28 mouse cellular contexts compared by ENCODE assay signal in genomic region chr8:64828466-64828865, GRCm38 (mm10). TPM values are rescaled to one million over a fixed set of nuclear protein-coding genes. Genes with fewer than 3 reads are reported as not detected.
DNase-seq lines count a peak whose midpoint lies in the region; ATAC-seq and TF ChIP-seq lines count a peak whose summit lies in the region.
"Had no signal": no experiment of that assay in that cellular context is flagged by ENCODE, and none has a peak within 500 bp of the region (broad histone marks: within the 10 kb centered on the region; RNA-seq: fewer than 3 reads in every experiment).

No protein-coding gene starts in this region.

- peak overlapping the region; percentile 64; the same call in 1 of the 2 replicates for H3K27ac ChIP-seq in layer of hippocampus, adult 2 months
- H3K27ac ChIP-seq in bone marrow, adult 2 months (ENCODE audit: control insufficient read depth, insufficient read depth, low read depth, low read length, poor library complexity) = peak overlapping the region; percentile 26
- H3K27ac ChIP-seq in liver, embryonic 14.5 days = no peak overlapping the region
- H3K27ac ChIP-seq: embryonic facial prominence, embryonic 12.5 days; hindbrain, embryonic 10.5 days; kidney, embryonic 15.5 days; limb, embryonic 15.5 days; lung, embryonic 15.5 days; midbrain, embryonic 12.5 days; neural tube, embryonic 12.5 days had no signal

- peaks cover 10% of the 10 kb centered on the region for H3K4me1 ChIP-seq in bone marrow, adult 2 months (ENCODE audit: control insufficient read depth, insufficient read depth, low read length)
- peaks cover 0 to 2% of the 10 kb centered on the region in 2 experiments; a peak in 1 of 4 replicates for H3K4me1 ChIP-seq in liver, embryonic 14.5 days (replicated peaks; ENCODE audit: control insufficient read depth in 2 of 2, insufficient read depth in 2 of 2, low read length in 1 of 2)
- H3K4me1 ChIP-seq: embryonic facial prominence, embryonic 12.5 days; limb, embryonic 15.5 days; lung, embryonic 15.5 days had no signal

- no peak overlapping the region for H3K9ac ChIP-seq in liver, embryonic 14.5 days (replicated peaks)
- H3K9ac ChIP-seq: embryonic facial prominence, embryonic 12.5 days; kidney, embryonic 15.5 days; limb, embryonic 15.5 days; lung, embryonic 15.5 days; neural tube, embryonic 12.5 days had no signal

- H3K4me2 ChIP-seq in liver, embryonic 14.5 days (ENCODE audit: low read depth) = no peak overlapping the region
- H3K4me2 ChIP-seq: embryonic facial prominence, embryonic 12.5 days; kidney, embryonic 15.5 days; limb, embryonic 15.5 days; lung, embryonic 15.5 days; midbrain, embryonic 12.5 days; neural tube, embryonic 12.5 days had no signal

- WGBS in bone marrow, adult 2 months = 17% methylated on average over 15 of the region's 15 CpGs
- 29% methylated on average over 15 of the region's 15 CpGs for WGBS in liver, embryonic 14.5 days (ENCODE audit: insufficient replicate concordance)

- no peak for TF ChIP-seq POLR2A in bone marrow, adult 2 months (IDR thresholded peaks at IDR 0.05; ENCODE audit: borderline replicate concordance, control insufficient read depth, low read depth, low read length)

- no peak for ATAC-seq in liver, embryonic 14.5 days (ENCODE audit: insufficient read depth)
- ATAC-seq: activated CD4-positive, CD25-positive, alpha-beta regulatory T cell, adult 4 months; hindbrain, embryonic 16.5 days; intestine, embryonic 16.5 days had no signal

- no peak for TF ChIP-seq EP300 in liver, embryonic 14.5 days (IDR thresholded peaks at IDR 0.05; ENCODE audit: low read depth)

- no peak for DNase-seq in layer of hippocampus, adult 2 months (ENCODE audit: low spot score in 2 of 2)
- DNase-seq in layer of hippocampus, postnatal 25 days (ENCODE audit: extremely low spot score in 1 of 2, low spot score in 1 of 2) = no peak
- peak; percentile 65 for DNase-seq in 416B (ENCODE audit: low read depth)
- no peak for DNase-seq in liver, embryonic 14.5 days (ENCODE audit: low read depth in 3 of 3, low spot score in 3 of 3)
- DNase-seq in gastrocnemius, adult 18-20 months (ENCODE audit: low spot score) = no peak
- DNase-seq in urinary bladder, adult 18-20 months (ENCODE audit: low spot score in 2 of 2) = no peak
- DNase-seq in adrenal gland, postnatal 36 days = no peak
- DNase-seq: adrenal gland, postnatal 10 days; cerebellum, adult 11 months; cerebellum, postnatal 14 days; gastrocnemius, postnatal 10 days; heart, adult 18-20 months; kidney, postnatal 36 days; left cerebral cortex, postnatal 4 days; lung, postnatal 36 days; retina, postnatal 1 day; thymus, postnatal 14 days had no signal

- no peak for TF ChIP-seq CTCF in layer of hippocampus, adult 2 months (conservative IDR thresholded peaks at IDR 0.05)
- TF ChIP-seq CTCF in bone marrow, adult 2 months (IDR thresholded peaks at IDR 0.05; ENCODE audit: control insufficient read depth, insufficient read depth, low read length) = no peak
- 0 out of 2 replicates have a peak, but pooled peaks have one; percentile 4 for TF ChIP-seq CTCF in liver, embryonic 14.5 days (IDR thresholded peaks at IDR 0.05; ENCODE audit: low read depth)

- no peak overlapping the region for H3K4me3 ChIP-seq in layer of hippocampus, adult 2 months
- H3K4me3 ChIP-seq in bone marrow, adult 2 months (replicated peaks; ENCODE audit: control insufficient read depth, low read depth, low read length) = no peak overlapping the region
- no peak overlapping the region for H3K4me3 ChIP-seq in liver, embryonic 14.5 days (ENCODE audit: insufficient read depth in 1 of 2, low read depth in 2 of 2, low read length in 2 of 2)
- H3K4me3 ChIP-seq: embryonic facial prominence, embryonic 12.5 days; hindbrain, embryonic 10.5 days; kidney, embryonic 15.5 days; limb, embryonic 15.5 days; lung, embryonic 15.5 days; midbrain, embryonic 12.5 days; neural tube, embryonic 12.5 days had no signal

- no peaks in the 10 kb centered on the region for H3K27me3 ChIP-seq in liver, embryonic 14.5 days (ENCODE audit: control insufficient read depth, insufficient read depth, low read length)
- H3K27me3 ChIP-seq: embryonic facial prominence, embryonic 12.5 days; kidney, embryonic 15.5 days; limb, embryonic 15.5 days; lung, embryonic 15.5 days; midbrain, embryonic 12.5 days; neural tube, embryonic 12.5 days had no signal

- H3K9me3 ChIP-seq in liver, embryonic 14.5 days (ENCODE audit: control insufficient read depth, low read length) = no peaks in the 10 kb centered on the region
- H3K9me3 ChIP-seq: embryonic facial prominence, embryonic 12.5 days; kidney, embryonic 15.5 days; limb, embryonic 15.5 days; lung, embryonic 15.5 days; midbrain, embryonic 12.5 days; neural tube, embryonic 12.5 days had no signal

- no peaks in the 10 kb centered on the region for H3K36me3 ChIP-seq in liver, embryonic 14.5 days (replicated peaks; ENCODE audit: control insufficient read depth, insufficient read depth, low read depth)

RNA-seq across cellular contexts. Expression of gene Klhl2, which starts 21.4 kb away (rescaled TPM):
- 100 to 1,000 TPM; 303 to 323 TPM for total RNA-seq in layer of hippocampus, adult 2 months (2021)
- total RNA-seq in layer of hippocampus, postnatal 25 days (2021) = 100 to 1,000 TPM; 266 to 309 TPM
- polyA plus RNA-seq in bone marrow, adult 2 months (2011; ENCODE audit: insufficient read depth, insufficient read length, low replicate concordance, missing spikeins) = 1.8 and 6.2 TPM in 2 replicates
- 2.5 and 3.4 TPM in 2 replicates for polyA plus RNA-seq in liver, embryonic 14.5 days (2012; rRNA removed)
- 2.7 and 3.1 TPM in 2 replicates for polyA plus RNA-seq in liver, embryonic 14.5 days (2014; fragmentation: Nextera tagmentation; extraction: Ambion mirVana)
- 1 to 10 TPM; 6.0 to 8.1 TPM for total RNA-seq in gastrocnemius, adult 18-20 months (2021)
- total RNA-seq in adrenal gland, postnatal 36 days (2021) = 10 to 100 TPM; 63.8 to 79.3 TPM

Comparison
In these comparisons a context has a peak if more than half of its experiments do, and no peak if none do; other contexts are left out.
1. RNA of gene Klhl2, which starts 21.4 kb away (total RNA-seq): 303 to 323 TPM in layer of hippocampus, adult 2 months, 266 to 309 TPM in layer of hippocampus, postnatal 25 days and 63.8 to 79.3 TPM in adrenal gland, postnatal 36 days; 6.0 to 8.1 TPM in gastrocnemius, adult 18-20 months; every median in the first group is over 4 times any median in the second.